Mouse (Mus musculus): Measurements from ENCODE around the gene Nav1. TPM values are rescaled to one million over a fixed set of nuclear protein-coding genes. Genes with fewer than 3 reads are reported as not detected.

The Nav1 gene
- polyA plus RNA-seq, 1 experiment: 16.3 TPM

DNA sequence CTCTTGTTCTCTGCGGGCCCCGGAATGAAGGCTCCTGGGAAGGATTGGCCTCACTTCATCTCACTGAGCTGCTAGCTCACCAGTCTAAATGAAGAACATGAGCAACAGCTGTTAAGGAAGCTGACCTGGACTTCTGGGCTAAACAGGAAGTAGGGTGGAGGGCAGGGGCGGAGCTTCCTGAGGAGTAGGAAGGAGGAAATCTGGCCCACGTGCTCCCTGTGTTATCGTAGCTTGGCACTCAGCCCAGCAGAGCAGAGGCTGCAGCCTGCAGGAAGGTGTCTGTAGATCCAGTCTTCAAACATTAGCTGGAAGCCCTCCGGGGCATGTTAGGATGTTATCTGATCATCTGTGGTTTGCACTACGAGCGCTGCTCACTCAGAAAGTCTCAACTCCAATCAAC lies 24.4 kb upstream of the Nav1 start:
- H3K4me1 ChIP-seq (ENCODE audit: control insufficient read depth, insufficient read depth, insufficient read length): peaks cover 8% of the 10 kb centered on the region; the same call in 1 of the 2 replicates
- WGBS: 2% methylated on average over 8 of the region's 8 CpGs
- 0 out of 2 replicates have a peak overlapping the region, but pooled peaks have one; percentile 30 for H3K27ac ChIP-seq (ENCODE audit: insufficient read depth, low read length)
- TF ChIP-seq POLR2A (IDR thresholded peaks at IDR 0.05; ENCODE audit: low read depth, low read length) (no peak), CTCF (IDR thresholded peaks at IDR 0.05; ENCODE audit: extremely low read depth, insufficient read depth, insufficient read length, insufficient replicate concordance) (no peak)
- no peaks in the 10 kb centered on the region for H3K27me3 ChIP-seq (ENCODE audit: control insufficient read depth, insufficient read depth, low read length)
- H3K36me3 ChIP-seq (ENCODE audit: control insufficient read depth, insufficient read depth, low read length): no peaks in the 10 kb centered on the region
- H3K4me3 ChIP-seq (ENCODE audit: extremely low read depth, insufficient read depth, insufficient read length): no peak overlapping the region
- peak; percentile 17 to 61 for DNase-seq (ENCODE audit: low read depth in 1 of 2, low spot score in 2 of 2)

DNA sequence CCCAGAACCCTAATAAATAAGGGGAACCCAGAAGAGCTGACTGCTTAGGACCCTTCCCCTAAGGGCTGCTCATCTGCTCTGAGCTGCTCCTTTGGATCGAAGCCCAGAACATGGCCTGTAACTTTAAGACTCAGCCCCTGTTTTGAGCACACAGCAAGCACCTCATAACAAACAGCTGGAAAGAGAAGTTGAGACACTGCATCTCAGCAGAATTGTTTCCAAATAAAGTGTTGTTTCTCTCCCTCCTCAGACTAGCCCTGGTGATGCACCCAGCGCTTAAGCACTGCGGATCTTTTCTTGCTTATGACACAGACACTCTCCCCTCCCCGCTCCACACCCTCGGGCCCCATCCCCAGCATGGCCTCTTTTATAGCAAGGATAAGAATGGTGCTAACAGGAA lies 22.8 kb upstream of the Nav1 start:
- TF ChIP-seq CTCF (IDR thresholded peaks at IDR 0.05; ENCODE audit: extremely low read depth, insufficient read depth, insufficient read length, insufficient replicate concordance) (no peak), POLR2A (IDR thresholded peaks at IDR 0.05; ENCODE audit: low read depth, low read length) (no peak)
- 79% methylated on average over 5 of the region's 5 CpGs for WGBS
- no peaks in the 10 kb centered on the region for H3K36me3 ChIP-seq (ENCODE audit: control insufficient read depth, insufficient read depth, low read length)
- H3K27me3 ChIP-seq (ENCODE audit: control insufficient read depth, insufficient read depth, low read length): no peaks in the 10 kb centered on the region
- no peak overlapping the region for H3K27ac ChIP-seq (ENCODE audit: insufficient read depth, low read length)
- H3K4me3 ChIP-seq (ENCODE audit: extremely low read depth, insufficient read depth, insufficient read length): no peak overlapping the region
- H3K4me1 ChIP-seq (ENCODE audit: control insufficient read depth, insufficient read depth, insufficient read length): peaks cover 8% of the 10 kb centered on the region; the same call in 1 of the 2 replicates
- DNase-seq (ENCODE audit: low read depth in 1 of 2, low spot score in 2 of 2): no peak

DNA sequence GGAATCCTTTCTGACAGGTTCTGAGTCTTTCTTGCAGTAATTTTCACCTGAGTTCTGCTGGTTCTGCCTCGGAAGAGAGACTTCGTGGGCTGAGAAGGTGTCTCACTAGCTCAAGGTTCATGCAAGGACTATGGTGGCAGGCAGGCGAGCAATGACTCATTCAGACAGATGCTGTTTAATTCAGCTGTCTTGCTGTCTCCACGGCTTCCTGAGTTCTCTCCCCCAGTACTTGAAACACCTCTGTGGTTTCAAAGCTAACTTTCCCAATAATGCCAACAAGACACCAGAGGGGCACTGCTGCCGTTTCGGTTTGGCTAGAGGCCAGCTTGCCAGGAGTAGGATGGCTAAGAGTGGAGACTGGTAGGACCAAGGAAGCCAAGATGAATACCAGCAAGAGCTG lies 19.1 kb upstream of the Nav1 start:
- H3K27me3 ChIP-seq (ENCODE audit: control insufficient read depth, insufficient read depth, low read length): no peaks in the 10 kb centered on the region
- no peaks in the 10 kb centered on the region for H3K36me3 ChIP-seq (ENCODE audit: control insufficient read depth, insufficient read depth, low read length)
- DNase-seq (ENCODE audit: low read depth in 1 of 2, low spot score in 2 of 2): no peak
- 53% methylated on average over 6 of the region's 6 CpGs for WGBS
- TF ChIP-seq CTCF (IDR thresholded peaks at IDR 0.05; ENCODE audit: extremely low read depth, insufficient read depth, insufficient read length, insufficient replicate concordance) (no peak), POLR2A (IDR thresholded peaks at IDR 0.05; ENCODE audit: low read depth, low read length) (no peak)
- no peak overlapping the region for H3K27ac ChIP-seq (ENCODE audit: insufficient read depth, low read length)
- no peak overlapping the region for H3K4me3 ChIP-seq (ENCODE audit: extremely low read depth, insufficient read depth, insufficient read length)
- H3K4me1 ChIP-seq (ENCODE audit: control insufficient read depth, insufficient read depth, insufficient read length): no peaks in the 10 kb centered on the region

DNA sequence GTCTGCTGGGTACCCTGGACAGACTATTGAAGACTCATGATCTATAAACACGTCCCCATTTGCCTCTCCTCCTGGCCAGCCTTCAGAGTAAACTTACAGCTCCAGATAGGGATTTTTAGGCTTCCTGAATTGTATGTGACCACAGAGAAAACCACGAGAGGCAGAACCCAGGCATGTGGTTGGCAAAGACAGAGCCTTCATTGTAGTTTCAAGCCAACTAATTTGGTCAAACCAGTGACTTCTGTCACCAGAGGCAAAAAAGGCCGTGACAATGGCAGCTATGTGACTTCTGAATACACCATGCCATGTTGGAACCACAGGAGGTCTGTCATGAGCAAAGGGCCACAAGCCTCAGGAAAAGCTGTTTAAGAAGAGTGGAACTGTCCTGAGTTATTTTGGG lies 18.6 kb upstream of the Nav1 start:
- 33% methylated on average over 3 of the region's 3 CpGs for WGBS
- Histone ChIP-seq H3K36me3 (ENCODE audit: control insufficient read depth, insufficient read depth, low read length) (no peaks in the 10 kb centered on the region), H3K27me3 (ENCODE audit: control insufficient read depth, insufficient read depth, low read length) (no peaks in the 10 kb centered on the region), H3K4me1 (ENCODE audit: control insufficient read depth, insufficient read depth, insufficient read length) (no peaks in the 10 kb centered on the region), H3K27ac (ENCODE audit: insufficient read depth, low read length) (no peak overlapping the region), H3K4me3 (ENCODE audit: extremely low read depth, insufficient read depth, insufficient read length) (no peak overlapping the region)
- no peak for DNase-seq (ENCODE audit: low read depth in 1 of 2, low spot score in 2 of 2)
- no peak for TF ChIP-seq POLR2A (IDR thresholded peaks at IDR 0.05; ENCODE audit: low read depth, low read length)
- no peak for TF ChIP-seq CTCF (IDR thresholded peaks at IDR 0.05; ENCODE audit: extremely low read depth, insufficient read depth, insufficient read length, insufficient replicate concordance)

DNA sequence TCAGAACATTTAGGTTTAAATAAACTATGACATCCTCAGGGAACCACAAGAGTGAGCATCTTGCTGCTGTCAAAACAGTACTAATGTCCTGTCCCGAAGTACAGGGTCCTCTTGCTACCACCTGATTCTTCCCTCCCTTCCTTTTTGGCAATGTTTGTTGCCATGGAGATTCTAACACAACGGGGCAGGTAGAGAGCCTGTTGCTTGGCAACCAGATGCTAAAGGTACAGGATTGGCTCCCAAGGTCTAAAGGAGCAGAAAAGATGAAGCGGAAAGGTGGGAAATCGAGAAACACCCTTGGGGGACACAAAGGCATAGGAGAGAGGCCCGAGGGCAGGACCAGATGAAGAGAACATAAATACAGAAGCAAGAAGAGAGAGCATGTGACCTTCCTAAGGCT lies 17.6 kb upstream of the Nav1 start:
- WGBS: 81% methylated on average over 5 of the region's 5 CpGs
- no peak overlapping the region for H3K27ac ChIP-seq (ENCODE audit: insufficient read depth, low read length)
- TF ChIP-seq CTCF (IDR thresholded peaks at IDR 0.05; ENCODE audit: extremely low read depth, insufficient read depth, insufficient read length, insufficient replicate concordance): no peak
- TF ChIP-seq POLR2A (IDR thresholded peaks at IDR 0.05; ENCODE audit: low read depth, low read length): no peak
- no peaks in the 10 kb centered on the region for H3K36me3 ChIP-seq (ENCODE audit: control insufficient read depth, insufficient read depth, low read length)
- no peaks in the 10 kb centered on the region for H3K4me1 ChIP-seq (ENCODE audit: control insufficient read depth, insufficient read depth, insufficient read length)
- no peaks in the 10 kb centered on the region for H3K27me3 ChIP-seq (ENCODE audit: control insufficient read depth, insufficient read depth, low read length)
- H3K4me3 ChIP-seq (ENCODE audit: extremely low read depth, insufficient read depth, insufficient read length): no peak overlapping the region
- no peak for DNase-seq (ENCODE audit: low read depth in 1 of 2, low spot score in 2 of 2)

DNA sequence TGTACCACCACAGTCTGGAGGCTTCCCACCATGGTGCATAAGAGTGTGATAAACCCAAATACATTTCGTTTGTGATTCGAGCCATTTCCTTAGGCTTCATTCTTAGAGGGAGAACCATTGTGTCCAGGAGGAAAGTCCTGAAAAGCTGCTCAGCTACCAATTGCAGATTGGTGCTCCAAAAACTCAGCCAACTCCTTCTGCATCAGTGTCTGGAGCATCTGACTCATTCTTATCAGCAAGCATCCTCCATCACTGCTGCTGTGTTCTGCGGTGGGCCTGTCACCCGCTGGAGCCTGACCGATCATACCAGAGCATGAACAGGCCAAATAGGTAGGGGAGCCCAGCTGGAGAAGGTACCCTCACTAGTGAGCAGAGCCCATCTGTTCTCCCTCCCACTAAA lies 16.0 kb upstream of the Nav1 start:
- Histone ChIP-seq H3K27me3 (ENCODE audit: control insufficient read depth, insufficient read depth, low read length) (no peaks in the 10 kb centered on the region), H3K4me3 (ENCODE audit: extremely low read depth, insufficient read depth, insufficient read length) (no peak overlapping the region), H3K36me3 (ENCODE audit: control insufficient read depth, insufficient read depth, low read length) (no peaks in the 10 kb centered on the region), H3K4me1 (ENCODE audit: control insufficient read depth, insufficient read depth, insufficient read length) (no peaks in the 10 kb centered on the region), H3K27ac (ENCODE audit: insufficient read depth, low read length) (no peak overlapping the region)
- no peak for DNase-seq (ENCODE audit: low read depth in 1 of 2, low spot score in 2 of 2)
- no peak for TF ChIP-seq POLR2A (IDR thresholded peaks at IDR 0.05; ENCODE audit: low read depth, low read length)
- TF ChIP-seq CTCF (IDR thresholded peaks at IDR 0.05; ENCODE audit: extremely low read depth, insufficient read depth, insufficient read length, insufficient replicate concordance): no peak
- 90% methylated on average over 5 of the region's 5 CpGs for WGBS

DNA sequence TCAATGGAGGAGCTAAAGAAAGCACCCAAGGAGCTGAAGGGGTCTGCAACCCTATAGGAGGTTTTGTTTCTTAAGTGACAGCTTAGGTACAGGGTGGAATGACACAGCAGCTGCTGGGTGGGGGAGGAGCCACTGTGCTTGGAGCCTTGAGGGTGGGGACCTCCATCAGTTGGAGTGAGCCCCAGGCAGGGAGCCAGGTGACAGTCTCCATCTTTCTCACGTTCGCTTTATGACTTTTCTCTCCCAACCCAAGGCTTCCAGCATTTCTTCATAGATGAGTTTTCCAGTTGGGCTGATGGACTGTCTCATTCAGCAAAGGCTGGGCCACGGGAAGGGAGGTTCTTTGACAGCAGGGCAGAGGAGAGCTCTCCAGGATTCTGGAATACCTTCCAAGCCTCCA lies 14.2 kb upstream of the Nav1 start:
- no peak for TF ChIP-seq CTCF (IDR thresholded peaks at IDR 0.05; ENCODE audit: extremely low read depth, insufficient read depth, insufficient read length, insufficient replicate concordance)
- TF ChIP-seq POLR2A (IDR thresholded peaks at IDR 0.05; ENCODE audit: low read depth, low read length): no peak
- 81% methylated on average over 3 of the region's 3 CpGs for WGBS
- H3K4me1 ChIP-seq (ENCODE audit: control insufficient read depth, insufficient read depth, insufficient read length): no peaks in the 10 kb centered on the region
- no peaks in the 10 kb centered on the region for H3K27me3 ChIP-seq (ENCODE audit: control insufficient read depth, insufficient read depth, low read length)
- no peaks in the 10 kb centered on the region for H3K36me3 ChIP-seq (ENCODE audit: control insufficient read depth, insufficient read depth, low read length)
- H3K27ac ChIP-seq (ENCODE audit: insufficient read depth, low read length): no peak overlapping the region
- DNase-seq (ENCODE audit: low read depth in 1 of 2, low spot score in 2 of 2): no peak
- H3K4me3 ChIP-seq (ENCODE audit: extremely low read depth, insufficient read depth, insufficient read length): no peak overlapping the region
